Mouse (Mus musculus) forebrain, embryonic 15.5 days (tissue): ENCODE measurements around the gene Vstm5. TPM values are rescaled to one million over a fixed set of nuclear protein-coding genes. Genes with fewer than 3 reads are reported as not detected.
"Not testable (repeated sequence)": the region's sequence is repeated elsewhere in the genome, so short reads cannot be mapped to it uniquely, and the experiment has no call there.

ENCODE experiments used
- ATAC-seq: fragments of 200-750 bp; cut with Nextera tagmentation; replicated peaks from 2 replicates; pipeline ENCODE4 v1.8.0; 2017; ENCODE audit warnings: mild to moderate bottlenecking, moderate TSS enrichment, moderate library complexity
- H3K27ac ChIP-seq: fragments of 300-500 bp; sonication (generic); replicated peaks from 2 replicates; pipeline ENCODE4 v1.5.1; 2015; ENCODE audit warnings: mild to moderate bottlenecking, inconsistent platforms
- H3K27me3 ChIP-seq: fragments of 300-500 bp; sonication (generic); 2 replicates; pipeline ENCODE4 v1.6.1; 2015; ENCODE audit warnings: inconsistent platforms
- H3K36me3 ChIP-seq: fragments of 300-500 bp; sonication (generic); 2 replicates; pipeline ENCODE4 v1.6.1; 2015; ENCODE audit warnings: mild to moderate bottlenecking, inconsistent platforms
- H3K4me1 ChIP-seq: fragments of 300-500 bp; sonication (generic); 2 replicates; pipeline ENCODE4 v1.6.1; 2015; ENCODE audit warnings: inconsistent platforms
- H3K4me2 ChIP-seq: fragments of 300-500 bp; sonication (generic); replicated peaks from 2 replicates; pipeline ENCODE4 v1.6.1; 2015; ENCODE audit warnings: mild to moderate bottlenecking, inconsistent platforms
- H3K4me3 ChIP-seq: fragments of 300-500 bp; sonication (generic); 2 replicates; pipeline ENCODE4 v1.5.1; 2015; ENCODE audit warnings: mild to moderate bottlenecking, inconsistent platforms
- H3K9ac ChIP-seq: fragments of 300-500 bp; sonication (generic); replicated peaks from 2 replicates; pipeline ENCODE4 v1.6.1; 2015; ENCODE audit warnings: mild to moderate bottlenecking, inconsistent platforms
- H3K9me3 ChIP-seq: fragments of 300-500 bp; sonication (generic); 2 replicates; pipeline ENCODE4 v1.6.1; 2016; ENCODE audit warnings: inconsistent platforms
- WGBS: fragments of 180-500 bp; shearing (Covaris S2); methylation state at CpG from one replicate; pipeline ENCODE4 v1.1.7; 2015; ENCODE audit warnings: mixed read lengths; 5-methylcytosine and 5-hydroxymethylcytosine counted together
- polyA plus RNA-seq: library from polyadenylated mRNA; unstranded; fragments of >200 nt; fragmentation: Nextera tagmentation; extraction: Ambion mirVana; gene quantifications from 2 replicates; pipeline ENCODE4 v1.2.1, GENCODE M21; 2015

The Vstm5 gene
- polyA plus RNA-seq, 1 experiment from 2014 or later, result 6.8 TPM

DNA sequence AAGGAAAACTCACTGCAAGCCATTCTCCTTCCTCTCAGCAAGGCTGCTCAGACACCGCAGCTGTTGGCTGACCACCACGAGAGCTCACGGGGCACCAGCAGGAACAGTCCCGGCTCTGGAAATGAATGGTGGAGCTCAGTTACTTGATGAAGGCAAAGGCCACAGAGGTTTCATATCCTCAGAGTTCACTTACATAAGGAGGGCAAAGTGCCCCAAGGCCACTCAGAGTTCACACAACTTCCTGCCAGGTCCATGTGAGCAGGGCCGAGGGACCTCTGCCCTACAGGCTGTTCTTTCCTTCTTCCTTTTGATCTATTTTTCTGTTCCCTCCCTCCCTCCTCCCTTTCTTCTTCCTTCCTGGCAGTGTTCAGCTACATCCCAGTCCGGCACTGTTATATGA lies 62.6 kb downstream of the Vstm5 start:
- Histone ChIP-seq H3K4me3 (no peak overlapping the region), H3K36me3 (no peaks in the 10 kb centered on the region), H3K27ac (0 out of 2 replicates have a peak overlapping the region, but pooled peaks have one; percentile 3), H3K9me3 (no peaks in the 10 kb centered on the region), H3K4me2 (no peak overlapping the region), H3K9ac (no peak overlapping the region), H3K27me3 (no peaks in the 10 kb centered on the region), H3K4me1 (peaks cover 13% of the 10 kb centered on the region)
- no peak for ATAC-seq
- WGBS, result 49% methylated on average over 6 of the region's 6 CpGs

GRCm38 (mm10) chr9:15302006-15302405 lies 63.2 kb downstream of the Vstm5 start:
- not testable (repeated sequence) for H3K36me3 ChIP-seq, H3K27me3 ChIP-seq, H3K9ac ChIP-seq, H3K4me3 ChIP-seq, H3K9me3 ChIP-seq, H3K4me2 ChIP-seq, ATAC-seq, H3K27ac ChIP-seq
- 79% methylated on average over 6 of the region's 6 CpGs for WGBS
- H3K4me1 ChIP-seq, result peaks cover 18% of the 10 kb centered on the region

DNA sequence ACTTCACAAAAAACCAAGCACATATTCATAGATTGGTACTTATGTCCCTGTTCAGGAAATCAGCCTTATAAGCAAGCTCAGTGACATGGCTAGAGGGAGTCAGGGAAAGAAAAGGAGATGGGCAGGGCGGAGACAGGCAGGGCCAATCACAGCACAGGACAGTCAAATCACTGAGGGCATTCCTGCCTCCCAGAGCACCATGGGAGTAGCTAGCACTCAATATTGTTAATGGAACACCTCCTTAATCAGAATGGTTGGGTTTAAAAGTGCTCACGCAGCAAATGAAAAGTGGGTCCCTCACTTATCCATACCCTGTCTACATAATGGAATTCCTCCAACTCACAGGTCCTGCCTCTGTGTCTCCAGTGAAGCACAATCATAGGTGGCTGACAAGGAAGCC lies 64.0 kb downstream of the Vstm5 start:
- H3K4me3 ChIP-seq, result no peak overlapping the region
- H3K9ac ChIP-seq, result no peak overlapping the region
- no peak for ATAC-seq
- no peak overlapping the region for H3K4me2 ChIP-seq
- WGBS, result 72% methylated on average over 2 of the region's 2 CpGs
- no peaks in the 10 kb centered on the region for H3K27me3 ChIP-seq
- H3K9me3 ChIP-seq, result no peaks in the 10 kb centered on the region
- H3K27ac ChIP-seq, result no peak overlapping the region
- no peaks in the 10 kb centered on the region for H3K36me3 ChIP-seq
- H3K4me1 ChIP-seq, result peaks cover 26% of the 10 kb centered on the region

GRCm38 (mm10) chr9:15305503-15306397 lies 66.9 kb downstream of the Vstm5 start, which contains the start of gene Taf1d:
Taf1d (plus strand) TSS chr9:15306214.
- H3K27me3 ChIP-seq, result no peaks in the 10 kb centered on the region
- peak; percentile 98 for ATAC-seq
- H3K27ac ChIP-seq, result peak within 1 kb of the TSS; percentile 92
- H3K9me3 ChIP-seq, result no peaks in the 10 kb centered on the region
- H3K4me1 ChIP-seq, result peaks cover 43% of the 10 kb centered on the region
- H3K4me2 ChIP-seq, result peak within 1 kb of the TSS; percentile 68
- WGBS, result 13% methylated on average over 45 of the region's 45 CpGs
- H3K36me3 ChIP-seq, result peaks cover 24% of the 10 kb centered on the region
- peak within 1 kb of the TSS; percentile 98 for H3K4me3 ChIP-seq
- H3K9ac ChIP-seq, result peak within 1 kb of the TSS; percentile 94

DNA sequence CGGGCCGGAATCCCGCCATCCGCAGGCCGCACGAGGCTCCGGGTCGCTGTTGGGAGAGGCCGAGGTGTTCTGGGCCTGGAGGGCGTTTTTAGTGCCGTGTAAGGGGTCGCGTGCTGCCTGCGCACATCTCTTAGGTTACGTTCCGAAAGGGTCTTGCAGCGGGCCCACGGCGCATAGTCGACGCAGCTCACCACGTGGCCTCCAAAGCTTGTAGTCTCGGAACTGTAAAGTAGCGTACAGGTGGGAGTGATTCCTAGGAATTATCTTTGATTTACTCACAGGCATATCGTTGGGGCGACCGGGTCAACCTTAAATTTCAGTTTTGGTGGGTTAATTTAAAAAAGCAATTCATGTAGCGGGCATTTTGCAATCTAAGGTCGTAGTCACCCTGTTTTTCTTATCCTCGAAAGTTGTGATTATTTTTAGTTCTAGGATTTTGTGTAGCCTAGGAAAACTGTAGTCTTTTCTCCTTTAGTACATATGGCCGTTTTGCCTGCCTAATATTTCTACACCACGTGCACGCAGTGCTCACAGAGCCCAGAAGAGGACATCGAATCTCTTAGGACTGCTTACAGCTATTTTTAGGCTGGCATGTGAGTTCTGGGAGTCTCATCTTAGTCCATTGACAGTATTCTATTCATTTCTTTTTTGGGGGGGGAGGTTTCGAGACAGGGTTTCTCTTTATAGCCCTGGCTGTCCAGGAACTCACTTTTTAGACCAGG lies 67.7 kb downstream of the Vstm5 start, which contains the start of gene 4931406C07Rik:
Gene 4931406C07Rik (minus strand): TSS at position 51 of the 722 bp plus-strand sequence.
- Histone ChIP-seq H3K4me3 (peak within 1 kb of the TSS; percentile 98), H3K36me3 (peaks cover 28% of the 10 kb centered on the region), H3K4me1 (peaks cover 41% of the 10 kb centered on the region), H3K27me3 (no peaks in the 10 kb centered on the region), H3K27ac (peak within 1 kb of the TSS; percentile 92), H3K9ac (peak within 1 kb of the TSS; percentile 94), H3K4me2 (peak within 1 kb of the TSS; percentile 68), H3K9me3 (no peaks in the 10 kb centered on the region)
- ATAC-seq, result peak; percentile 89
- WGBS, result under 1% methylated on average over 35 of the region's 35 CpGs

GRCm38 (mm10) chr9:15307257-15307656 lies 68.4 kb downstream of the Vstm5 start:
- Histone ChIP-seq H3K36me3 (peaks cover 35% of the 10 kb centered on the region), H3K27me3 (no peaks in the 10 kb centered on the region), H3K4me2 (peak overlapping the region; percentile 68), H3K9ac (peak overlapping the region; percentile 94), H3K4me3 (peak overlapping the region; percentile 98), H3K27ac (no peak overlapping the region), H3K9me3 (no peaks in the 10 kb centered on the region), H3K4me1 (peaks cover 40% of the 10 kb centered on the region)
- no peak for ATAC-seq
- 9% methylated on average over 6 of the region's 6 CpGs for WGBS

DNA sequence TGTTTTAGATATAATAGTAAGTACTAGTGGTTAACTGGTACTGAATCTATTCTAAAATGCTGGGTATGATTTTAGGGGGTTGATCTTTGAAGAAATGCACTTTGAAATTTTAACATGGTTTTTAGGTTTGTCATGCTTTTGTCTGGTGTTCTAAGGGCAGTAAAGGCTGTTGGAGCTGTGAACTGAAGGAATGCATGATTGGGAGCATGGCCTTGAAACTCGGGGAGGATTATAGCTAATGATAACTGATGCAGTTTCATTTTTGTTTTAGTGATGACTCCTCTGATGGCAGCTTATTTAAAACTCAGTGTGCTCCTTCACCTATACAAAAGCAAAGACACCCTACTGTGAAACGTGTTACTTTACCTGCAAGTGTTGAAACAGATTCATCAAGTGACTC lies 69.4 kb downstream of the Vstm5 start:
- H3K36me3 ChIP-seq, result peaks cover 42% of the 10 kb centered on the region
- H3K27me3 ChIP-seq, result no peaks in the 10 kb centered on the region
- peaks cover 40% of the 10 kb centered on the region for H3K4me1 ChIP-seq
- no peak overlapping the region for H3K4me2 ChIP-seq
- no peak for ATAC-seq
- no peak overlapping the region for H3K9ac ChIP-seq
- 47% methylated on average over 2 of the region's 2 CpGs for WGBS
- H3K27ac ChIP-seq, result no peak overlapping the region
- no peaks in the 10 kb centered on the region for H3K9me3 ChIP-seq
- H3K4me3 ChIP-seq, result no peak overlapping the region

Other genes starting within 250 kb of the Vstm5 start
- 150 and 151 TPM in 2 replicates for gene Panx1, start 193.6 kb upstream of the Vstm5 start, polyA plus RNA-seq
- not detected in 2 replicates for gene Hephl1, start 126.9 kb upstream of the Vstm5 start, polyA plus RNA-seq
- 42.8 and 43.5 TPM in 2 replicates for gene Med17, start 40.9 kb downstream of the Vstm5 start, polyA plus RNA-seq
- gene Taf1d, start 67.2 kb downstream of the Vstm5 start, polyA plus RNA-seq, result 49.7 and 52.2 TPM in 2 replicates
- gene 4931406C07Rik, start 67.4 kb downstream of the Vstm5 start, polyA plus RNA-seq, result 11.1 and 13.8 TPM in 2 replicates
- 15.1 and 15.2 TPM in 2 replicates for gene Cep295, start 118.7 kb downstream of the Vstm5 start, polyA plus RNA-seq